In the genomic region with DNA sequence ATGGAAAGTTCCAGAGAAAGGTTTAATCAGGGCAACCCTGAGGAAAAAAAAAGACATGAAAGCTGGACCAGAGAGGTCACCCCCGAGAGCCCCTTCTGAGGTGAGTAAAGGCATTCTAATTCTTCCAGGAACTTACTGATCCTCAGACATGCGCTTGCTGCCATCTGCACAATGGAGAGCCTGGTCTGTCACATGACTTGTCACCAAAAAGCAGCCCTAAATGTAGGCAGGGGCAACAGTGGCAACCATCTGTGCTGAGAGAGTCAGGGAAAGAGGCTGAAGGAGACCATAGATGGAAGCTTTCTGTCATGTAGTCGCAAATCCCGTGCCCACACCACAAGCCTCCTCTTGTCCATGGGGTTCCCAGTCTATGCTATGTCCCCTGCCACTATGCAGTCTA, we compare ENCODE assay signal across 28 mouse cellular contexts.
DNase-seq lines count a peak whose midpoint lies in the region; ATAC-seq lines count a peak whose summit lies in the region.
"Had no signal": no experiment of that assay in that cellular context is flagged by ENCODE, and none has a peak within 500 bp of the region (broad histone marks: within the 10 kb centered on the region; RNA-seq: fewer than 3 reads in every experiment).

No protein-coding gene starts in this region.

- H3K4me3 ChIP-seq in midbrain, embryonic 10.5 days: no peak overlapping the region
- H3K4me3 ChIP-seq in midbrain, embryonic 15.5 days: no peak overlapping the region
- H3K4me3 ChIP-seq in embryonic facial prominence, embryonic 13.5 days: no peak overlapping the region
- H3K4me3 ChIP-seq in forebrain, embryonic 12.5 days (replicated peaks): no peak overlapping the region
- H3K4me3 ChIP-seq in hindbrain, embryonic 13.5 days: no peak overlapping the region
- H3K4me3 ChIP-seq: heart, embryonic 10.5 days; hindbrain, embryonic 15.5 days; kidney, embryonic 15.5 days; liver, embryonic 15.5 days; lung, embryonic 15.5 days; megakaryocyte, embryonic 14.5 days had no signal

- H3K4me1 ChIP-seq in midbrain, embryonic 10.5 days: peaks cover 27% of the 10 kb centered on the region
- peaks cover 13% of the 10 kb centered on the region; the same call in 1 of the 2 replicates for H3K4me1 ChIP-seq in midbrain, embryonic 15.5 days
- H3K4me1 ChIP-seq in embryonic facial prominence, embryonic 13.5 days: peaks cover 27% of the 10 kb centered on the region
- peaks cover 28% of the 10 kb centered on the region for H3K4me1 ChIP-seq in forebrain, embryonic 12.5 days
- H3K4me1 ChIP-seq in hindbrain, embryonic 13.5 days (replicated peaks): peaks cover 29% of the 10 kb centered on the region
- H3K4me1 ChIP-seq: liver, embryonic 15.5 days; lung, embryonic 15.5 days; megakaryocyte, embryonic 14.5 days had no signal

- DNase-seq in midbrain, embryonic 10.5 days (ENCODE audit: low spot score): no peak
- DNase-seq in gastrocnemius, adult 8-10 months (ENCODE audit: low spot score in 2 of 2): no peak
- DNase-seq in kidney, postnatal 4 days: no peak
- no peak for DNase-seq in spleen, postnatal 10 days (ENCODE audit: low spot score in 2 of 2)
- DNase-seq: adrenal gland, adult 2 months; B cell, adult 2 months; cerebellum, adult 18-20 months; cerebellum, postnatal 25 days; embryo, embryonic 11 days; kidney, postnatal 36 days; liver; lung, postnatal 36 days had no signal

- ATAC-seq in midbrain, embryonic 15.5 days (replicated peaks): no peak
- 0 out of 2 replicates have a peak, but pooled peaks have one; percentile 43 for ATAC-seq in embryonic facial prominence, embryonic 13.5 days (ENCODE audit: insufficient number of reproducible peaks, insufficient read depth, low FRiP score, low TSS enrichment, low read depth)
- ATAC-seq in forebrain, embryonic 12.5 days (ENCODE audit: low FRiP score): peak; percentile 18; the same call in 1 of the 2 replicates
- no peak for ATAC-seq in hindbrain, embryonic 13.5 days (ENCODE audit: low FRiP score)
- ATAC-seq: intestine, embryonic 16.5 days; midbrain, embryonic 16.5 days had no signal

- no peak overlapping the region for H3K4me2 ChIP-seq in midbrain, embryonic 15.5 days
- no peak overlapping the region for H3K4me2 ChIP-seq in embryonic facial prominence, embryonic 13.5 days
- H3K4me2 ChIP-seq in forebrain, embryonic 12.5 days: peak overlapping the region; percentile 27; the same call in 1 of the 2 replicates
- no peak overlapping the region for H3K4me2 ChIP-seq in hindbrain, embryonic 13.5 days
- H3K4me2 ChIP-seq: hindbrain, embryonic 15.5 days; kidney, embryonic 15.5 days; liver, embryonic 15.5 days; lung, embryonic 15.5 days had no signal

- H3K27me3 ChIP-seq in midbrain, embryonic 10.5 days (ENCODE audit: low read depth, poor library complexity, severe bottlenecking): no peaks in the 10 kb centered on the region
- no peaks in the 10 kb centered on the region for H3K27me3 ChIP-seq in midbrain, embryonic 15.5 days (replicated peaks)
- no peaks in the 10 kb centered on the region for H3K27me3 ChIP-seq in embryonic facial prominence, embryonic 13.5 days
- no peaks in the 10 kb centered on the region for H3K27me3 ChIP-seq in forebrain, embryonic 12.5 days
- 0 out of 2 replicates have a peak, but pooled peaks cover 2% of the 10 kb centered on the region for H3K27me3 ChIP-seq in hindbrain, embryonic 13.5 days
- H3K27me3 ChIP-seq: CH12.LX; hindbrain, embryonic 15.5 days; kidney, embryonic 15.5 days; liver, embryonic 15.5 days; lung, embryonic 15.5 days; megakaryocyte, embryonic 14.5 days; Patski had no signal

- H3K9me3 ChIP-seq in midbrain, embryonic 10.5 days (replicated peaks): no peaks in the 10 kb centered on the region
- no peaks in the 10 kb centered on the region for H3K9me3 ChIP-seq in midbrain, embryonic 15.5 days
- no peaks in the 10 kb centered on the region for H3K9me3 ChIP-seq in embryonic facial prominence, embryonic 13.5 days
- no peaks in the 10 kb centered on the region for H3K9me3 ChIP-seq in forebrain, embryonic 12.5 days
- H3K9me3 ChIP-seq in hindbrain, embryonic 13.5 days: no peaks in the 10 kb centered on the region
- H3K9me3 ChIP-seq: heart, embryonic 10.5 days; hindbrain, embryonic 15.5 days; kidney, embryonic 15.5 days; liver, embryonic 15.5 days; lung, embryonic 15.5 days; megakaryocyte, embryonic 14.5 days had no signal

- no peak overlapping the region for H3K9ac ChIP-seq in midbrain, embryonic 15.5 days
- no peak overlapping the region for H3K9ac ChIP-seq in embryonic facial prominence, embryonic 13.5 days
- no peak overlapping the region for H3K9ac ChIP-seq in forebrain, embryonic 12.5 days
- no peak overlapping the region for H3K9ac ChIP-seq in hindbrain, embryonic 13.5 days
- H3K9ac ChIP-seq: hindbrain, embryonic 15.5 days; kidney, embryonic 15.5 days; liver, embryonic 15.5 days; lung, embryonic 15.5 days had no signal

- no peaks in the 10 kb centered on the region for H3K36me3 ChIP-seq in midbrain, embryonic 10.5 days
- H3K36me3 ChIP-seq in midbrain, embryonic 15.5 days (replicated peaks): no peaks in the 10 kb centered on the region
- H3K36me3 ChIP-seq in embryonic facial prominence, embryonic 13.5 days: no peaks in the 10 kb centered on the region
- H3K36me3 ChIP-seq in forebrain, embryonic 12.5 days (replicated peaks): no peaks in the 10 kb centered on the region
- no peaks in the 10 kb centered on the region for H3K36me3 ChIP-seq in hindbrain, embryonic 13.5 days
- H3K36me3 ChIP-seq: G1E; heart, embryonic 10.5 days; hindbrain, embryonic 15.5 days; kidney, embryonic 15.5 days; liver, embryonic 15.5 days; lung, embryonic 15.5 days had no signal

- 77% methylated on average over 4 of the region's 4 CpGs for WGBS in midbrain, embryonic 10.5 days
- 54% methylated on average over 4 of the region's 4 CpGs for WGBS in midbrain, embryonic 15.5 days
- WGBS in embryonic facial prominence, embryonic 13.5 days: 59% methylated on average over 4 of the region's 4 CpGs
- WGBS in forebrain, embryonic 12.5 days: 58% methylated on average over 4 of the region's 4 CpGs
- WGBS in hindbrain, embryonic 13.5 days: 48% methylated on average over 4 of the region's 4 CpGs

- H3K27ac ChIP-seq in midbrain, embryonic 10.5 days (replicated peaks): peak overlapping the region; percentile 7; the same call in 1 of the 2 replicates
- no peak overlapping the region for H3K27ac ChIP-seq in midbrain, embryonic 15.5 days
- peak overlapping the region; percentile 55; the same call in 1 of the 2 replicates for H3K27ac ChIP-seq in embryonic facial prominence, embryonic 13.5 days
- H3K27ac ChIP-seq in forebrain, embryonic 12.5 days: peak overlapping the region; percentile 61; the same call in 1 of the 2 replicates
- peak overlapping the region; percentile 31; the same call in 1 of the 2 replicates for H3K27ac ChIP-seq in hindbrain, embryonic 13.5 days
- H3K27ac ChIP-seq: heart, embryonic 10.5 days; hindbrain, embryonic 15.5 days; kidney, embryonic 15.5 days; liver, embryonic 15.5 days; lung, embryonic 15.5 days; stomach, postnatal 0 days had no signal

Comparison
In these comparisons a context has a peak if more than half of its experiments do, and no peak if none do; other contexts are left out.
1. ATAC-seq: peak in embryonic facial prominence, embryonic 13.5 days (single experiment) and forebrain, embryonic 12.5 days (single experiment); none in midbrain, embryonic 15.5 days (single experiment) and hindbrain, embryonic 13.5 days (single experiment).